Mouse (Mus musculus) hindbrain, embryonic 11.5 days (tissue): Measurements from ENCODE around the gene Dpf1. TPM values are rescaled to one million over a fixed set of nuclear protein-coding genes. Genes with fewer than 3 reads are reported as not detected.

Source experiments
- ATAC-seq: fragments of 200-750 bp; cut with Nextera tagmentation; 2 replicates; pipeline ENCODE4 v1.8.0; 2017; ENCODE audit warnings: mild to moderate bottlenecking, moderate TSS enrichment, moderate library complexity; ENCODE audit not compliant: low FRiP score
- DNase-seq: peaks from one replicate; pipeline ENCODE4 v3.0.0-alpha.2; 2015; ENCODE audit warnings: low spot score
- H3K27ac ChIP-seq: fragments of 300-500 bp; sonication (generic); 2 replicates; pipeline ENCODE4 v1.5.1; 2014; ENCODE audit warnings: mild to moderate bottlenecking, low read depth, low read length
- H3K27me3 ChIP-seq: fragments of 300-500 bp; sonication (generic); 2 replicates; pipeline ENCODE4 v1.6.1; 2014; ENCODE audit warnings: mild to moderate bottlenecking, low read length, moderate library complexity, mixed read lengths; ENCODE audit not compliant: control insufficient read depth, insufficient read depth
- H3K36me3 ChIP-seq: fragments of 300-500 bp; sonication (generic); 2 replicates; pipeline ENCODE4 v1.6.1; 2014; ENCODE audit warnings: mild to moderate bottlenecking, low read length, moderate library complexity, mixed read lengths; ENCODE audit not compliant: control insufficient read depth, insufficient read depth
- H3K4me1 ChIP-seq: fragments of 300-500 bp; sonication (generic); replicated peaks from 2 replicates; pipeline ENCODE4 v1.6.1; 2014; ENCODE audit warnings: low read length, mixed read lengths; ENCODE audit not compliant: control insufficient read depth, insufficient read depth
- H3K4me2 ChIP-seq: fragments of 300-500 bp; sonication (generic); replicated peaks from 2 replicates; pipeline ENCODE4 v1.6.1; 2014; ENCODE audit warnings: mild to moderate bottlenecking, low read depth, low read length
- H3K4me3 ChIP-seq: fragments of 300-500 bp; sonication (generic); 2 replicates; pipeline ENCODE4 v1.5.1; 2014; ENCODE audit warnings: low read depth, low read length
- H3K9ac ChIP-seq: fragments of 300-500 bp; sonication (generic); 2 replicates; pipeline ENCODE4 v1.6.1; 2014; ENCODE audit warnings: low read depth, low read length
- H3K9me3 ChIP-seq: fragments of 300-500 bp; sonication (generic); 2 replicates; pipeline ENCODE4 v1.6.1; 2016; ENCODE audit warnings: low read length; ENCODE audit not compliant: control insufficient read depth
- WGBS: fragments of 180-500 bp; shearing (Covaris S2); extraction: QIAGEN DNeasy Blood & Tissue Kit; methylation state at CpG from one replicate; pipeline ENCODE4 v1.1.7; 2014; 5-methylcytosine and 5-hydroxymethylcytosine counted together
- polyA plus RNA-seq: library from polyadenylated mRNA; unstranded; fragments of >200 nt; fragmentation: Nextera tagmentation; extraction: Ambion mirVana; gene quantifications from 2 replicates; pipeline ENCODE4 v1.2.1, GENCODE M21; 2014

Gene Dpf1
- 60.9 and 73.6 TPM in 2 replicates for polyA plus RNA-seq

DNA sequence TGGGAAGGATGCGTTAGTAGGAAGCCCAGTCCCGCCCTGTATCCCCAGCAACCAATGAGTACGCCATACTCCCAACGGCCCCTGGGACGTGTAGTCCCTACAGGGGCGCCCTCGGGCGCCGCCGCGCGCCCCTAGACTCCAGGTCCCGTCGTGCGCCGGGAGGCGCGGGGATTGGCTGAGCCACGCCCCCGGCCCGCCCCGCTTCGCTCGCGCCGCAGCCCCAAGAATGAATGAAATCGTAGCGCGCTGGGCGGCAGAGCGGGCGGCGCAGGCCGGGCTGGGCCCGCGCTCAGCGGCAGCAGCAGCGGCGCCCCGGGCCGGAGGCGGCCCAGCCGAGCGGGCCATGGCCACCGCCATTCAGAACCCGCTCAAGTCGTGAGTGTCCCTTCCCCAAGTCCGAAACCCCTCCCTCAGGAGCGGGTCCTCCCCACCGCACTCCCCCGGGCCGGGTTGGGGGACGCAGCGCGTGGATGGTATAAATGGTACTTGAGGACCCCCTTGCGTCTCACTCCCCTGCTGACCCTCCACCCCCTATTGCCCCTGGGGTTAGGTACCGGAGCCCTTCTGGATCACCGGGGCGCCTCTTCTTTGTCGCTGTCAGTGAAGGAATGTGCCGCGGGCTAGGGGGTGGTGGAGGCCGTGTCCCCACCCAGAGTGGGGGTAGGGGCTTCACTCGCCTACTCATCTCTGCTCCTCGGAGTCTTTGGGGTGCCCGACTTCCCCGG, at the start of gene Dpf1:
TSS of gene Dpf1 (plus strand) at position 214 of the 725 bp plus-strand sequence.
- peak; percentile 82 for ATAC-seq
- 1% methylated on average over 48 of the region's 67 CpGs for WGBS

DNA sequence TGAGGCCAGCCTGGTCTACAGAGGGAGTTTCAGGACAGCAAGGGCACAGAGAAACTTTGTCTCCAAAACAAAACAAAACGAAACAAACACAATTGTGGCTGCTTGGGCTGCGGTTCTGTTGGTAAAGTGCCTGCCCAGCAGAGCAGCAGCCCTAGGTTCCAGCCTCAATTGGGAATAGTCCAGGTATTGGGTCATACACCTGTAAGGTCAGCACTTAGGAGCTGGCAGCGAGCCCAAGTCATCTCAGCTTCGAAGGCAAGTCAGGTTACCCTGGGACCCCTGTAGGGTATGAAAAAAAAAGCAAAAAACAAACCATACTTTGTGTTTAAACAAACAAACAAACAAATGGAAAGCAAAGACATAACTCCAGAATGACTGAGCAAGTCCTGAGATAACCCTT, 47.9 kb upstream of the Dpf1 start:
- Histone ChIP-seq H3K4me1 (peaks cover 2% of the 10 kb centered on the region; the same call in 1 of the 2 replicates), H3K9me3 (no peaks in the 10 kb centered on the region), H3K27ac (no peak overlapping the region), H3K4me2 (no peak overlapping the region), H3K36me3 (no peaks in the 10 kb centered on the region), H3K9ac (no peak overlapping the region), H3K27me3 (no peaks in the 10 kb centered on the region), H3K4me3 (no peak overlapping the region)
- WGBS = 88% methylated on average over 4 of the region's 4 CpGs
- DNase-seq (no peak), ATAC-seq (no peak)

More for the DNA sequence above, at the start of gene Dpf1:
- H3K36me3 ChIP-seq = no peaks in the 10 kb centered on the region
- no peaks in the 10 kb centered on the region for H3K9me3 ChIP-seq
- H3K9ac ChIP-seq = peak within 1 kb of the TSS; percentile 75
- peak within 1 kb of the TSS; percentile 92 for H3K4me2 ChIP-seq
- peak within 1 kb of the TSS; percentile 89 for H3K27ac ChIP-seq
- DNase-seq = peak; percentile 90
- peaks cover 21% of the 10 kb centered on the region for H3K4me1 ChIP-seq
- H3K27me3 ChIP-seq = no peaks in the 10 kb centered on the region
- peak within 1 kb of the TSS; percentile 72 for H3K4me3 ChIP-seq

DNA sequence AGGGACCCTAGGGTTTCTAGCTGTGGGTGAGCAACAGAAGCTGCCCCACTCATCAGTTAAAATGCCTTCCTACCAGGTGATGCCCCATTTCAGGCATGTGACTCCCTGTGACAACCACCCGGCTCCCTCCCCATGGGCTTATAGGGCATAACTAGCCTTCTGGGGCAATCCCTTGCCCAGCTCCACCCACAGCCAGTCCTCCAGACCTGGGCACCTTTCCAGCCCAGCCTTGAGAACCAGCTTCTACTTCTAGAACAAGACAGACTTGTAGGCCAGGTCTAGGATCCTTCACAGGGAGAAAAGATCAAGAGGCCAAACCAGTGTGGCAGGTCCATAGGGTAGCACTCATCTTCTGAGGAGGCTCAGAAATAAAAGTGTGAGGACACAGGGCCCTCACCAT, 46.4 kb upstream of the Dpf1 start:
- Histone ChIP-seq H3K36me3 (no peaks in the 10 kb centered on the region), H3K9me3 (no peaks in the 10 kb centered on the region), H3K27ac (no peak overlapping the region), H3K4me2 (no peak overlapping the region), H3K4me3 (no peak overlapping the region), H3K9ac (no peak overlapping the region), H3K4me1 (peaks cover 2% of the 10 kb centered on the region; the same call in 1 of the 2 replicates), H3K27me3 (no peaks in the 10 kb centered on the region)
- 95% methylated on average over 1 of the region's 1 CpGs for WGBS
- DNase-seq (no peak), ATAC-seq (no peak)

DNA sequence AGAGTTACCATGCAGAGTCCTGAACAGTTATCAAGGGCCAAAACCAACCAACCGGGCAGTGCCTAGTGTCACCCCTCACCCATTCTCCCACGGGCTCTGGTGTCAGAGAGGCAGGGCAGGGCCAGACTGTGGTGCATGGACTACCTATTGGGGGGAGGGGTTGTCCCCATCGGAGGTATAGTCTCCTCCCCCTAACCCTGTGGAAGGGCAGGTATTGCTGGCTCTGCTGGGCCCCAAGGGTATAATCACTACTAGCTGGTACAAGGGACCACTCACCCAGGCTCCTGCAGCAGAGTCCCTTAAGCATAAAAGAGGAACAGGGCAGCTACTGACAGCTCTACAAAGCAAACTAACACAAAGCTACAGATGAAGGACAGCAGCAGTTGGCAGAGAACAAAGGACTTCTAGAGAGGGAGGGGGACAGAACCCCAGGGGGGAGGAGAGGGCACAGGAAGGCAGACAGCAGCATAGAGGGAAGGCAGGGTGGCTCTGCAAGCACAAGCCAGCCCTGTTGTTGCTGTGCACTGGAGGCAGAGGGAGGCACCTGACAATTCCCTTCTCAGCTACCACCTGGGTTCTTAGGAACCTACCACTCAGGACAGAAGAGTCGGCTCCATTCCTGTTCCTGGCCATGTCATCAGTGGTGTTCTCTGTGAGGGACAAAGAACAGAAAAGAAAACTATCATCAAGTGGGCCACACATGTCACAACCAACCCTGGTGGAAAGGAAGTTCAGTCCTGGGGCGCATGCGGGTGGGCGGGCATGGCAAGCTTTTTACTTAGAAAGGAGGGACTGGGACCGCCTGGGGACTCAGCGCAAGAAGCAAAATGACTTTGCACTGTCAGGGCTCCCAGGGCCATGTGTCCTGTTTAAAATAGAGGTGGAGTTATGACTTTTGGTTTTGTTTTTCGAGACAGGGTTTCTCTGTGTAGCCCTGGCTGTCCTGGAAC, 43.7 kb upstream of the Dpf1 start:
- Histone ChIP-seq H3K4me2 (no peak overlapping the region), H3K9me3 (no peaks in the 10 kb centered on the region), H3K27me3 (no peaks in the 10 kb centered on the region), H3K4me3 (no peak overlapping the region), H3K9ac (no peak overlapping the region), H3K4me1 (peaks cover 2% of the 10 kb centered on the region; the same call in 1 of the 2 replicates), H3K36me3 (no peaks in the 10 kb centered on the region), H3K27ac (no peak overlapping the region)
- WGBS = 63% methylated on average over 10 of the region's 10 CpGs
- DNase-seq = peak; percentile 51
- peak; percentile 79 for ATAC-seq

DNA sequence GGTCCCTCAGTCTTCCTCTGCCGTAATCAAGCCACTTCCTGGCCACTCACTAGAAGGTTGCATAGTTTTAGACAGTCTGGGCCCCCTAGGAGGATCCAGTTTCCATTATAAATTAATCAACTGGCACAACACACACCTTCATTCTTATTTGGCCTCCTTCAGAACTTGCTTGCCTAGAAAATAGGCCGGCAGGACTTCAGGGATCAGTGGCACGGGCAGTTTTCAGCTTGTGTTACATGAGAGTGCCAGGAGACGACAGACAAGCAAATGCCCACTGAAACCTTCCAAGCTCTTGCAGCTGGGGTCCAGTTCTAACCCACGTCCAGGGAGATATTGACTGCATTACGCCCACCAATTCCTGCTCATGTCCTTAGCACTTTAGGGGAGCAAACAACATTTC, 41.6 kb upstream of the Dpf1 start:
- Histone ChIP-seq H3K4me1 (peaks cover 2% of the 10 kb centered on the region; the same call in 1 of the 2 replicates), H3K9ac (no peak overlapping the region), H3K9me3 (no peaks in the 10 kb centered on the region), H3K27me3 (no peaks in the 10 kb centered on the region), H3K27ac (no peak overlapping the region), H3K36me3 (no peaks in the 10 kb centered on the region), H3K4me2 (no peak overlapping the region), H3K4me3 (no peak overlapping the region)
- ATAC-seq (no peak), DNase-seq (no peak)
- WGBS = 76% methylated on average over 6 of the region's 6 CpGs

DNA sequence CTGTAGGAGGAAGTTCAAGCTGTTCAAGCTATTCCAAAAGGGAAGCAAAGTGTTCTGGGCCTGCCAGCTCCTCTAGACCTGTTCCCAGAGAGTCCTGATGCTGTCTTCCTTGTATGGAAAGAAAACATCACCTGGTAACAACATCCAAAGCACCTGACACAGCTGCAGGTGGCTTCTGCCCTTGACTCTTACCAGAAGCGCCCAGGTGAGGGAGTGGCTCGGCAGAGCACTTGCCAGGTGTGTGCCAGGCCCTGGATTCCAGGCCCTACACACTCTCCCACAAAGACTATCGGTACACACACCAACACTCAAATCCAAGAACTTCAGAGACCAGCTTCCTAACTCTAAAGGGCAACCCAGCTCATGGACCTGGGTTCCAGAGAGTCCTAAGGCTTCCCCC, 39.9 kb upstream of the Dpf1 start:
- DNase-seq (no peak), ATAC-seq (no peak)
- Histone ChIP-seq H3K9me3 (no peaks in the 10 kb centered on the region), H3K9ac (no peak overlapping the region), H3K4me2 (no peak overlapping the region), H3K4me3 (no peak overlapping the region), H3K36me3 (no peaks in the 10 kb centered on the region), H3K4me1 (no peaks in the 10 kb centered on the region), H3K27me3 (no peaks in the 10 kb centered on the region), H3K27ac (no peak overlapping the region)
- WGBS = 86% methylated on average over 3 of the region's 3 CpGs

DNA sequence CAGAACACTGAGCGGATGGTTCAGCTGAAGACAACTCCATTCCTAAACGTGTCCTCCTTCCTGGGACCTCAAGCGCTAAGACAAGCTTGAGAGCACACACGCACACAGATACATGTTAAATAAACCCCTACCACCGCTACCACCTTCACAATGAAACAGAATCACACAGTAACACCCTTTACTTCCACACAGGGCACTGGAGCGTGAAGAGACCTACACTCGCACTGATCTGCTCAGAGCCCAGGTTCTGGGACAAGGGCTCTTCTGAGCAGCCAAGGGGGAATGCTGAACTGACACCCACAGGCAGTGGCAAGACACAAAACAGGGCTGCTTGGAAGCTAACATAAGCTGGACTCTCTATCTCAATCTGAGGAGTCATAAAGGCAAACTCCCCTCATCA, 38.1 kb upstream of the Dpf1 start:
- DNase-seq = no peak
- H3K4me1 ChIP-seq = no peaks in the 10 kb centered on the region
- 76% methylated on average over 7 of the region's 7 CpGs for WGBS

DNA sequence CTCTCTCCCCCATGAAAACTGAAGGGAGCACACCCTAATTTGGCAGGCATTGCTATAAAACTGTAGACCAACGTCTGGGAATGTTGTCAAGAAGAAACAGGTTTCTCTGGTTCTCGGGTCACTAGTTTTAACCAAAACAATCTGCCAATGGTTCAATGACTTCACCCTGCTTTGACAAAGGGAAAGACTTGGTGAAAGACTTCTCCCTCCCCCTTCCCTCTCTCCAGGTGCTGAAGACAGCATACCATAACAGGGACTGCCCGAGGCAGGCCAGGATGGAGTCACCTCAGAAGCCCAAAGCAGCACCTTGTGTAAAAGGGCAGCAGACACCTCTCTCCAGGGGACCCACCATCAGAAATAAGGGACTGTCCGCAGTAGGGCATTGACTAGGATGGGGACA, 36.8 kb upstream of the Dpf1 start:
- Histone ChIP-seq H3K4me2 (no peak overlapping the region), H3K27me3 (no peaks in the 10 kb centered on the region), H3K4me1 (no peaks in the 10 kb centered on the region), H3K9me3 (no peaks in the 10 kb centered on the region), H3K4me3 (no peak overlapping the region), H3K27ac (no peak overlapping the region), H3K36me3 (no peaks in the 10 kb centered on the region), H3K9ac (no peak overlapping the region)
- DNase-seq (no peak), ATAC-seq (no peak)
- WGBS = 57% methylated on average over 4 of the region's 4 CpGs

More for the DNA sequence above, 38.1 kb upstream of the Dpf1 start:
- no peak for ATAC-seq
- Histone ChIP-seq H3K27me3 (no peaks in the 10 kb centered on the region), H3K36me3 (no peaks in the 10 kb centered on the region), H3K9ac (no peak overlapping the region), H3K27ac (no peak overlapping the region), H3K4me3 (no peak overlapping the region), H3K4me2 (no peak overlapping the region), H3K9me3 (no peaks in the 10 kb centered on the region)
